Mouse (Mus musculus) kidney, embryonic 15.5 days (tissue): ENCODE results near the gene Proca1. TPM values are rescaled to one million over a fixed set of nuclear protein-coding genes. Genes with fewer than 3 reads are reported as not detected.

Source experiments
- ATAC-seq: fragments of 200-750 bp; cut with Nextera tagmentation; replicated peaks from 2 replicates; pipeline ENCODE4 v1.8.0; 2017; ENCODE audit warnings: moderate TSS enrichment; ENCODE audit not compliant: low FRiP score
- H3K27ac ChIP-seq: fragments of 300-500 bp; sonication (generic); 2 replicates; pipeline ENCODE4 v1.5.1; 2015; ENCODE audit warnings: mild to moderate bottlenecking, inconsistent platforms
- H3K27me3 ChIP-seq: fragments of 300-500 bp; sonication (generic); 2 replicates; pipeline ENCODE4 v1.6.1; 2015; ENCODE audit warnings: inconsistent platforms
- H3K36me3 ChIP-seq: fragments of 300-500 bp; sonication (generic); 2 replicates; pipeline ENCODE4 v1.6.1; 2015; ENCODE audit warnings: inconsistent platforms
- H3K4me1 ChIP-seq: fragments of 300-500 bp; sonication (generic); 2 replicates; pipeline ENCODE4 v1.6.1; 2015; ENCODE audit warnings: inconsistent platforms
- H3K4me2 ChIP-seq: fragments of 300-500 bp; sonication (generic); 2 replicates; pipeline ENCODE4 v1.6.1; 2015; ENCODE audit warnings: moderate library complexity, mild to moderate bottlenecking, inconsistent platforms
- H3K4me3 ChIP-seq: fragments of 300-500 bp; sonication (generic); replicated peaks from 2 replicates; pipeline ENCODE4 v1.5.1; 2015; ENCODE audit warnings: mild to moderate bottlenecking, inconsistent platforms
- H3K9ac ChIP-seq: fragments of 300-500 bp; sonication (generic); 2 replicates; pipeline ENCODE4 v1.6.1; 2015; ENCODE audit warnings: mild to moderate bottlenecking, inconsistent platforms
- H3K9me3 ChIP-seq: fragments of 300-500 bp; sonication (generic); replicated peaks from 2 replicates; pipeline ENCODE4 v1.6.1; 2016; ENCODE audit warnings: inconsistent platforms
- WGBS: fragments of 180-500 bp; shearing (Covaris S2); methylation state at CpG from one replicate; pipeline ENCODE4 v1.1.7; 2015; ENCODE audit warnings: mixed read lengths; 5-methylcytosine and 5-hydroxymethylcytosine counted together
- polyA plus RNA-seq: library from polyadenylated mRNA; unstranded; fragments of >200 nt; fragmentation: Nextera tagmentation; extraction: Ambion mirVana; gene quantifications from 2 replicates; pipeline ENCODE4 v1.2.1, GENCODE M21; 2015

Gene Proca1
- polyA plus RNA-seq, 1 experiment from 2014 or later: 4.3 TPM

GRCm38 (mm10) chr11:78209886-78210285, 16.7 kb downstream of the Proca1 start:
- WGBS: 92% methylated on average over 6 of the region's 6 CpGs
- peaks cover 99% of the 10 kb centered on the region for H3K36me3 ChIP-seq
- H3K9ac ChIP-seq: no peak overlapping the region
- no peak overlapping the region for H3K4me3 ChIP-seq
- no peaks in the 10 kb centered on the region for H3K27me3 ChIP-seq
- H3K27ac ChIP-seq: no peak overlapping the region
- no peak overlapping the region for H3K4me2 ChIP-seq
- no peaks in the 10 kb centered on the region for H3K9me3 ChIP-seq
- ATAC-seq: no peak
- H3K4me1 ChIP-seq: peaks cover 15% of the 10 kb centered on the region

GRCm38 (mm10) chr11:78210615-78211014, 17.4 kb downstream of the Proca1 start:
- H3K9ac ChIP-seq: no peak overlapping the region
- no peak for ATAC-seq
- 64% methylated on average over 7 of the region's 7 CpGs for WGBS

GRCm38 (mm10) chr11:78211513-78211912, 18.3 kb downstream of the Proca1 start:
- Histone ChIP-seq H3K9me3 (no peaks in the 10 kb centered on the region), H3K4me1 (no peaks in the 10 kb centered on the region; the same call in 1 of the 2 replicates), H3K9ac (no peak overlapping the region), H3K27ac (no peak overlapping the region), H3K4me3 (no peak overlapping the region), H3K4me2 (no peak overlapping the region), H3K36me3 (peaks cover 100% of the 10 kb centered on the region), H3K27me3 (no peaks in the 10 kb centered on the region)
- no peak for ATAC-seq
- WGBS: 88% methylated on average over 5 of the region's 5 CpGs

More at GRCm38 (mm10) chr11:78210615-78211014, 17.4 kb downstream of the Proca1 start:
- Histone ChIP-seq H3K36me3 (peaks cover 100% of the 10 kb centered on the region), H3K4me2 (no peak overlapping the region), H3K4me1 (peaks cover 9% of the 10 kb centered on the region), H3K27me3 (no peaks in the 10 kb centered on the region), H3K4me3 (no peak overlapping the region), H3K27ac (no peak overlapping the region), H3K9me3 (no peaks in the 10 kb centered on the region)

GRCm38 (mm10) chr11:78213086-78213817, 20.1 kb downstream of the Proca1 start:
- Histone ChIP-seq H3K9me3 (no peaks in the 10 kb centered on the region), H3K4me1 (no peaks in the 10 kb centered on the region), H3K36me3 (peaks cover 100% of the 10 kb centered on the region), H3K27ac (no peak overlapping the region), H3K4me2 (no peak overlapping the region), H3K4me3 (no peak overlapping the region), H3K9ac (no peak overlapping the region), H3K27me3 (no peaks in the 10 kb centered on the region)
- 95% methylated on average over 14 of the region's 14 CpGs for WGBS
- no peak for ATAC-seq

GRCm38 (mm10) chr11:78215709-78216317, 22.6 kb downstream of the Proca1 start:
- no peaks in the 10 kb centered on the region for H3K4me1 ChIP-seq
- no peak overlapping the region for H3K4me3 ChIP-seq
- no peaks in the 10 kb centered on the region for H3K27me3 ChIP-seq
- H3K9ac ChIP-seq: no peak overlapping the region
- H3K27ac ChIP-seq: no peak overlapping the region
- no peak for ATAC-seq
- 80% methylated on average over 11 of the region's 11 CpGs for WGBS
- no peak overlapping the region for H3K4me2 ChIP-seq
- H3K9me3 ChIP-seq: no peaks in the 10 kb centered on the region
- H3K36me3 ChIP-seq: peaks cover 99% of the 10 kb centered on the region

- no peak overlapping the region for H3K4me3 ChIP-seq
- H3K4me2 ChIP-seq: no peak overlapping the region
- peaks cover 98% of the 10 kb centered on the region for H3K36me3 ChIP-seq
- WGBS: 95% methylated on average over 4 of the region's 4 CpGs
- H3K27ac ChIP-seq: no peak overlapping the region
- no peaks in the 10 kb centered on the region for H3K9me3 ChIP-seq
- no peak overlapping the region for H3K9ac ChIP-seq
- H3K27me3 ChIP-seq: no peaks in the 10 kb centered on the region
- no peaks in the 10 kb centered on the region for H3K4me1 ChIP-seq
- ATAC-seq: no peak
Observed at GRCm38 (mm10) chr11:78223586-78223985, 30.4 kb downstream of the Proca1 start.

GRCm38 (mm10) chr11:78231518-78231917, 38.3 kb downstream of the Proca1 start:
- no peak overlapping the region for H3K4me3 ChIP-seq
- H3K36me3 ChIP-seq: peaks cover 93% of the 10 kb centered on the region
- H3K27ac ChIP-seq: no peak overlapping the region
- H3K9me3 ChIP-seq: no peaks in the 10 kb centered on the region
- H3K4me2 ChIP-seq: no peak overlapping the region
- H3K27me3 ChIP-seq: no peaks in the 10 kb centered on the region
- H3K9ac ChIP-seq: no peak overlapping the region
- WGBS: 92% methylated on average over 6 of the region's 6 CpGs
- no peak for ATAC-seq
- no peaks in the 10 kb centered on the region for H3K4me1 ChIP-seq

GRCm38 (mm10) chr11:78240193-78240857, 47.1 kb downstream of the Proca1 start:
- no peaks in the 10 kb centered on the region for H3K9me3 ChIP-seq
- H3K27ac ChIP-seq: no peak overlapping the region
- no peak overlapping the region for H3K4me3 ChIP-seq
- H3K4me1 ChIP-seq: peaks cover 16% of the 10 kb centered on the region
- no peak overlapping the region for H3K9ac ChIP-seq
- no peaks in the 10 kb centered on the region for H3K27me3 ChIP-seq
- WGBS: 87% methylated on average over 9 of the region's 9 CpGs
- H3K4me2 ChIP-seq: no peak overlapping the region
- peaks cover 48% of the 10 kb centered on the region for H3K36me3 ChIP-seq
- ATAC-seq: no peak

GRCm38 (mm10) chr11:78245261-78245626, 52.1 kb downstream of the Proca1 start:
- 0% methylated on average over 19 of the region's 19 CpGs for WGBS
- Histone ChIP-seq H3K27ac (peak overlapping the region; percentile 96), H3K36me3 (peaks cover 17% of the 10 kb centered on the region), H3K4me3 (peak overlapping the region; percentile 97), H3K4me2 (peak overlapping the region; percentile 77), H3K27me3 (no peaks in the 10 kb centered on the region), H3K9ac (peak overlapping the region; percentile 90), H3K4me1 (peaks cover 37% of the 10 kb centered on the region), H3K9me3 (no peaks in the 10 kb centered on the region)
- no peak for ATAC-seq

- Histone ChIP-seq H3K27ac (peak within 1 kb of the TSS; percentile 96), H3K9me3 (no peaks in the 10 kb centered on the region), H3K9ac (peak within 1 kb of the TSS; percentile 90), H3K36me3 (peaks cover 17% of the 10 kb centered on the region), H3K27me3 (no peaks in the 10 kb centered on the region), H3K4me1 (peaks cover 37% of the 10 kb centered on the region), H3K4me2 (peak within 1 kb of the TSS; percentile 77), H3K4me3 (peak within 1 kb of the TSS; percentile 97)
- peak; percentile 92 for ATAC-seq
- under 1% methylated on average over 50 of the region's 50 CpGs for WGBS
Observed at GRCm38 (mm10) chr11:78245627-78246317, 52.6 kb downstream of the Proca1 start, which contains the start of the genes Sdf2 and Supt6. Gene Sdf2 (plus strand): TSS chr11:78245746. Gene Supt6 (minus strand): TSS chr11:78245987.

GRCm38 (mm10) chr11:78246318-78247011, 53.3 kb downstream of the Proca1 start:
- H3K9me3 ChIP-seq: no peaks in the 10 kb centered on the region
- peak overlapping the region; percentile 97 for H3K4me3 ChIP-seq
- H3K4me2 ChIP-seq: peak overlapping the region; percentile 77
- ATAC-seq: no peak
- 22% methylated on average over 7 of the region's 7 CpGs for WGBS
- no peaks in the 10 kb centered on the region for H3K27me3 ChIP-seq
- H3K27ac ChIP-seq: peak overlapping the region; percentile 96
- H3K36me3 ChIP-seq: peaks cover 21% of the 10 kb centered on the region
- H3K9ac ChIP-seq: peak overlapping the region; percentile 90; the same call in 1 of the 2 replicates
- H3K4me1 ChIP-seq: peaks cover 37% of the 10 kb centered on the region
